Mouse (Mus musculus) CH12.LX (cell line): ENCODE measurements around the gene Prps1. TPM values are rescaled to one million over a fixed set of nuclear protein-coding genes. Genes with fewer than 3 reads are reported as not detected.

ENCODE experiments used
- DNase-seq: peaks from one replicate; pipeline ENCODE4 v3.0.0-alpha.2; 2013; ENCODE audit errors: extremely low read depth
- H3K27ac ChIP-seq: 2 replicates; pipeline ENCODE4 v1.5.1; 2012; ENCODE audit warnings: low read depth, mild to moderate bottlenecking, control low read depth, moderate library complexity; ENCODE audit not compliant: insufficient read depth
- H3K27me3 ChIP-seq: replicated peaks from 2 replicates; pipeline ENCODE3; 2012; ENCODE audit warnings: inconsistent platforms
- H3K36me3 ChIP-seq, 2 experiments: replicated peaks in 1 of 2; 2 replicates each; pipeline versions ENCODE3 to v1.6.1; 2012; ENCODE audit warnings: inconsistent platforms in 1 of 2, low read length in 1 of 2, mild to moderate bottlenecking in 1 of 2, mixed read lengths in 1 of 2, moderate library complexity in 1 of 2; ENCODE audit not compliant: control insufficient read depth in 1 of 2, insufficient read depth in 1 of 2
- H3K4me1 ChIP-seq, 2 experiments: 2 replicates each; pipeline ENCODE4 v1.6.1; 2012; ENCODE audit warnings: inconsistent platforms in 1 of 2, moderate library complexity in 1 of 2; ENCODE audit not compliant: insufficient read depth in 2 of 2, control insufficient read depth in 1 of 2
- H3K4me2 ChIP-seq: 2 replicates; pipeline ENCODE4 v1.6.1; 2012; ENCODE audit warnings: low read depth, mild to moderate bottlenecking, control low read depth; ENCODE audit not compliant: poor library complexity, insufficient read depth, severe bottlenecking
- H3K4me3 ChIP-seq, 3 experiments: fragments of 150-350 bp in 1 of 3; sonication (generic) in 1 of 3; replicated peaks in 1 of 3; 2 replicates each; pipeline versions ENCODE3 to v1.5.1; 2011 to 2012; ENCODE audit warnings: low read depth in 2 of 3, low read length in 2 of 3, mild to moderate bottlenecking in 2 of 3, moderate library complexity in 2 of 3, control low read depth in 1 of 3, improper control_type of control experiment in 1 of 3, inconsistent platforms in 1 of 3, mixed read lengths in 1 of 3; ENCODE audit not compliant: poor library complexity in 1 of 3
- H3K79me2 ChIP-seq: replicated peaks from 2 replicates; pipeline ENCODE4 v1.6.1; 2012; ENCODE audit warnings: mild to moderate bottlenecking, moderate library complexity; ENCODE audit not compliant: control insufficient read depth, poor library complexity, insufficient read depth, severe bottlenecking; ENCODE audit errors: extremely low read depth
- H3K9ac ChIP-seq: 2 replicates; pipeline ENCODE4 v1.6.1; 2012; ENCODE audit warnings: low read depth, mild to moderate bottlenecking, control low read depth, moderate library complexity; ENCODE audit not compliant: insufficient read depth
- H3K9me3 ChIP-seq: replicated peaks from 2 replicates; pipeline ENCODE3; 2012; ENCODE audit warnings: low read length, inconsistent platforms, mixed read lengths
- BHLHE40 ChIP-seq: IDR thresholded peaks from 2 replicates; pipeline ENCODE4 v1.6.1; 2011; ENCODE audit warnings: mild to moderate bottlenecking, low read depth, low read length, improper control_type of control experiment
- CHD1 ChIP-seq: IDR thresholded peaks from 2 replicates; pipeline ENCODE4 v1.6.1; 2012; ENCODE audit warnings: low read depth, low read length, improper control_type of control experiment, inconsistent platforms
- CHD2 ChIP-seq: IDR thresholded peaks from 2 replicates; pipeline ENCODE4 v1.6.1; 2011; ENCODE audit warnings: low read length, improper control_type of control experiment
- CTCF ChIP-seq, 2 experiments: IDR thresholded peaks in 1 of 2; conservative IDR thresholded peaks in 1 of 2; 2 replicates each; pipeline ENCODE4 v1.5.1; 2011 to 2012; ENCODE audit warnings: low read depth in 2 of 2, low read length in 2 of 2, improper control_type of control experiment in 1 of 2, inconsistent platforms in 1 of 2, mild to moderate bottlenecking in 1 of 2, moderate library complexity in 1 of 2
- ELF1 ChIP-seq: IDR thresholded peaks from 2 replicates; pipeline ENCODE4 v1.6.1; 2014; ENCODE audit warnings: low read depth, mild to moderate bottlenecking, inconsistent platforms, low read length, improper control_type of control experiment
- EP300 ChIP-seq: IDR thresholded peaks from 2 replicates; pipeline ENCODE4 v1.6.1; 2011; ENCODE audit warnings: low read length, improper control_type of control experiment
- ETS1 ChIP-seq: conservative IDR thresholded peaks from 2 replicates; pipeline ENCODE4 v1.6.1; 2012; ENCODE audit warnings: low read depth, mild to moderate bottlenecking, inconsistent platforms, low read length, improper control_type of control experiment, moderate library complexity
- HCFC1 ChIP-seq: IDR thresholded peaks from 2 replicates; pipeline ENCODE4 v1.6.1; 2012; ENCODE audit warnings: low read depth, mild to moderate bottlenecking, inconsistent platforms, low read length, improper control_type of control experiment
- KAT2A ChIP-seq: IDR thresholded peaks from 2 replicates; pipeline ENCODE4 v1.6.1; 2012; ENCODE audit warnings: low read length, improper control_type of control experiment, inconsistent platforms; ENCODE audit not compliant: insufficient replicate concordance
- MAFK ChIP-seq: IDR thresholded peaks from 2 replicates; pipeline ENCODE4 v1.6.1; 2011; ENCODE audit warnings: low read length, improper control_type of control experiment; ENCODE audit not compliant: insufficient replicate concordance
- MAZ ChIP-seq: IDR thresholded peaks from 2 replicates; pipeline ENCODE4 v1.6.1; 2012; ENCODE audit warnings: low read depth, mild to moderate bottlenecking, inconsistent platforms, low read length, improper control_type of control experiment, moderate library complexity
- MEF2A ChIP-seq: IDR thresholded peaks from 2 replicates; pipeline ENCODE4 v1.6.1; 2014; ENCODE audit warnings: low read depth, mild to moderate bottlenecking, inconsistent platforms, low read length, improper control_type of control experiment, borderline replicate concordance
- MYC ChIP-seq: IDR thresholded peaks from 2 replicates; pipeline ENCODE4 v1.6.1; 2011; ENCODE audit warnings: low read depth, mild to moderate bottlenecking, improper control_type of control experiment, low read length
- PAX5 ChIP-seq: IDR thresholded peaks from 2 replicates; pipeline ENCODE4 v1.6.1; 2012; ENCODE audit warnings: low read length, inconsistent platforms, mixed read lengths
- POLR2AphosphoS2 ChIP-seq: IDR thresholded peaks from 2 replicates; pipeline ENCODE4 v1.6.1; 2011; ENCODE audit warnings: low read depth, low read length, improper control_type of control experiment
- RAD21 ChIP-seq: IDR thresholded peaks from 2 replicates; pipeline ENCODE4 v1.6.1; 2011; ENCODE audit warnings: low read depth, mild to moderate bottlenecking, low read length, improper control_type of control experiment, moderate library complexity
- RCOR1 ChIP-seq: conservative IDR thresholded peaks from 2 replicates; pipeline ENCODE4 v1.6.1; 2012; ENCODE audit warnings: low read depth, mild to moderate bottlenecking, inconsistent platforms, low read length, improper control_type of control experiment
- SIN3A ChIP-seq: IDR thresholded peaks from 2 replicates; pipeline ENCODE4 v1.6.1; 2012; ENCODE audit warnings: low read length, improper control_type of control experiment, inconsistent platforms
- SMC3 ChIP-seq: IDR thresholded peaks from 2 replicates; pipeline ENCODE4 v1.6.1; 2011; ENCODE audit warnings: low read depth, low read length, improper control_type of control experiment
- TBP ChIP-seq: conservative IDR thresholded peaks from 2 replicates; pipeline ENCODE4 v1.6.1; 2011; ENCODE audit warnings: low read depth, low read length, improper control_type of control experiment
- TCF12 ChIP-seq: IDR thresholded peaks from 2 replicates; pipeline ENCODE4 v1.6.1; 2014; ENCODE audit warnings: low read depth, mild to moderate bottlenecking, inconsistent platforms, low read length, improper control_type of control experiment
- UBTF ChIP-seq: IDR thresholded peaks from 2 replicates; pipeline ENCODE4 v1.6.1; 2012; ENCODE audit warnings: low read depth, mild to moderate bottlenecking, inconsistent platforms, low read length, improper control_type of control experiment, moderate library complexity
- USF1 ChIP-seq: IDR thresholded peaks from 2 replicates; pipeline ENCODE4 v1.6.1; 2014; ENCODE audit warnings: low read depth, mild to moderate bottlenecking, inconsistent platforms, low read length, improper control_type of control experiment
- USF2 ChIP-seq: conservative IDR thresholded peaks from 2 replicates; pipeline ENCODE4 v1.6.1; 2011; ENCODE audit warnings: low read depth, low read length, improper control_type of control experiment
- ZKSCAN1 ChIP-seq: IDR thresholded peaks from 2 replicates; pipeline ENCODE4 v1.6.1; 2012; ENCODE audit warnings: low read depth, inconsistent platforms, low read length, improper control_type of control experiment, borderline replicate concordance
- ZMIZ1 ChIP-seq: IDR thresholded peaks from 2 replicates; pipeline ENCODE4 v1.6.1; 2012; ENCODE audit warnings: low read depth, mild to moderate bottlenecking, inconsistent platforms, low read length, improper control_type of control experiment
- dilution Hi-C: fragments of 300-500 bp; cut with MboI; formaldehyde crosslinking; loops from 2 replicates; pipeline ENCODE4 v1.14.3; 2020; ENCODE audit warnings: low sequenced_read_pairs; ENCODE audit not compliant: extremely low pct_unique_long_range_greater_than_20kb, extremely low pct_ligation_motif_present
- in situ Hi-C: fragments of 300-500 bp; cut with MboI; formaldehyde crosslinking; loops from 3 replicates; pipeline ENCODE4 v1.14.3; 2019; ENCODE audit warnings: low sequenced_read_pairs, low pct_ligation_motif_present, low pct_unique_long_range_greater_than_20kb, mixed read lengths
- polyA plus RNA-seq: library from polyadenylated mRNA; unstranded; fragments of >175 nt; gene quantifications from 2 replicates; pipeline ENCODE4 v1.2.1, GENCODE M21; 2012; ENCODE audit warnings: low read depth; ENCODE audit not compliant: insufficient read length
- total RNA-seq, 2 experiments: library from RNA; depleted of rRNA; stranded (reverse); fragments of 300-350 nt in 1 of 2; fragments of >200 nt in 1 of 2; gene quantifications; 2 replicates each; pipeline ENCODE4 v1.2.3; 2012 to 2014

Prps1 gene
- total and polyA plus RNA-seq, 3 experiments: 52.9 to 163 (median 128) TPM

GRCm38 (mm10) chrX:140457502-140457901, 1.1 kb downstream of the Prps1 start:
- in situ Hi-C loops: no loop called here
- Histone ChIP-seq H3K9me3 (no peaks in the 10 kb centered on the region), H3K27ac (no peak overlapping the region), H3K4me1 (peaks cover 0 to 12% of the 10 kb centered on the region in 2 experiments; a peak in 3 of 4 replicates), H3K4me2 (peak overlapping the region; percentile 71), H3K36me3 (no peaks in the 10 kb centered on the region), H3K27me3 (no peaks in the 10 kb centered on the region), H3K4me3 (peak overlapping the region; percentile 76 to 78 (median 77)), H3K79me2 (peaks cover 36% of the 10 kb centered on the region), H3K9ac (peak overlapping the region; percentile 57; the same call in 1 of the 2 replicates)
- dilution Hi-C loops: no loop called here
- DNase-seq: peak; percentile 17
- TF ChIP-seq HCFC1 (no peak), MYC (0 out of 2 replicates have a peak, but pooled peaks have one; percentile 10)

- DNase-seq: no peak
- Histone ChIP-seq H3K27me3 (no peaks in the 10 kb centered on the region), H3K4me3 (no peak overlapping the region), H3K9me3 (no peaks in the 10 kb centered on the region), H3K79me2 (no peaks in the 10 kb centered on the region), H3K9ac (no peak overlapping the region), H3K4me2 (no peak overlapping the region), H3K4me1 (no peaks in the 10 kb centered on the region), H3K27ac (no peak overlapping the region), H3K36me3 (peaks cover 16 to 52% of the 10 kb centered on the region in 2 experiments)
- in situ Hi-C loops (loop anchor here (10.0 kb wide), 1 partner anchor 247 kb away; no protein-coding TSS in a partner anchor), dilution Hi-C loops (no loop called here)
- TF ChIP-seq HCFC1: no peak
- TF ChIP-seq BHLHE40: no peak
- no peak for TF ChIP-seq USF2
- TF ChIP-seq ETS1: no peak
- TF ChIP-seq MEF2A: no peak
- no peak for TF ChIP-seq EP300
- no peak for TF ChIP-seq SIN3A
- no peak for TF ChIP-seq ZMIZ1
- no peak for TF ChIP-seq TCF12
- no peak for TF ChIP-seq TBP
These were observed 21.8 kb downstream of the Prps1 start for GRCm38 (mm10) chrX:140478231-140478630.

GRCm38 (mm10) chrX:140479171-140479570, 22.8 kb downstream of the Prps1 start:
- Histone ChIP-seq H3K4me3 (no peak overlapping the region), H3K27ac (no peak overlapping the region), H3K9me3 (no peaks in the 10 kb centered on the region), H3K79me2 (no peaks in the 10 kb centered on the region), H3K27me3 (no peaks in the 10 kb centered on the region), H3K36me3 (peaks cover 12 to 44% of the 10 kb centered on the region in 2 experiments), H3K9ac (no peak overlapping the region), H3K4me1 (no peaks in the 10 kb centered on the region), H3K4me2 (no peak overlapping the region)
- dilution Hi-C loops (no loop called here), in situ Hi-C loops (loop anchor here (10.0 kb wide), 1 partner anchor 246 kb away; no protein-coding TSS in a partner anchor)
- DNase-seq: peak; percentile 48
- TF ChIP-seq ZKSCAN1 (no peak), SMC3 (peak; percentile 63), POLR2AphosphoS2 (no peak), KAT2A (no peak), MAFK (no peak), CTCF (conservative IDR thresholded peaks at IDR 0.05 in 1 of 2, IDR thresholded peaks at IDR 0.05 in 1 of 2; ENCODE audit: low read depth in 2 of 2, low read length in 2 of 2) (peak in 1 of 2 experiments; percentile 63; a peak in 3 of 4 replicates), RAD21 (peak; percentile 46), ZMIZ1 (no peak), ELF1 (no peak), USF2 (no peak), TCF12 (no peak), UBTF (no peak), USF1 (no peak), CHD2 (no peak), BHLHE40 (peak; percentile 64), PAX5 (no peak), MAZ (no peak), CHD1 (no peak), RCOR1 (no peak), ETS1 (no peak)
